Mouse (Mus musculus): ENCODE results near the gene Gjc2. TPM values are rescaled to one million over a fixed set of nuclear protein-coding genes. Genes with fewer than 3 reads are reported as not detected.

Gjc2 gene
- polyA plus RNA-seq, 1 experiment from 2014 or later: 0.23 TPM

DNA sequence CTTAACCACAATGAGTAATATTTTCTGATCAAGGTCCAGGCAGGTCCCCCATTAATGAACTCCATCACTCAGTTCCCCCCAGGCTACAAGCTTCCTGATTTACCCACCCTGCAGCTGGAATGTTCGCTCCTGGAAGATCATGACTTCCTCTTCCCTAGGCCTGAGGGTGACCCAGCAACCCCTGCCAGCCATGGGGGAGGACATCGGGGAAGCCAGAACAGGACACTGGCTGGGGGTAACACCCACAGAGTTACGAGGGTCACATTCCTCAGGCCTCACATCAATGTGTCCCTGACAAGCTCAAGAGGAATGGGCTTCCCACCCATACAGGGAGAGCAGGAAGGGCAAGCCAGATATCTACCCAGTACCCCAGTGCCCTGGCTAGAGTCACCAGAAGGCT, 13.2 kb downstream of the Gjc2 start:
- H3K27me3 ChIP-seq (ENCODE audit: control insufficient read depth, insufficient read depth, low read length): peaks cover 15% of the 10 kb centered on the region
- peaks cover 5 to 16% of the 10 kb centered on the region in 2 experiments; a peak in 3 of 4 replicates for H3K4me1 ChIP-seq (ENCODE audit: control insufficient read depth in 2 of 2, insufficient read depth in 2 of 2, low read length in 2 of 2)
- no peaks in the 10 kb centered on the region for H3K36me3 ChIP-seq (ENCODE audit: control insufficient read depth, insufficient read depth, low read length)
- no peak for ATAC-seq (ENCODE audit: insufficient number of reproducible peaks, insufficient read depth, low FRiP score, low read depth)
- no peak overlapping the region for H3K27ac ChIP-seq (replicated peaks in 1 of 2; ENCODE audit: control insufficient read depth in 1 of 2, insufficient read depth in 1 of 2, low read depth in 2 of 2, low read length in 2 of 2)
- no peak overlapping the region for H3K4me3 ChIP-seq (ENCODE audit: control insufficient read depth in 1 of 2, insufficient read depth in 1 of 2, low read depth in 1 of 2, low read length in 2 of 2)
- 47% methylated on average over 3 of the region's 3 CpGs for WGBS
- no peak overlapping the region for H3K9ac ChIP-seq (ENCODE audit: low read length)
- no peak overlapping the region for H3K4me2 ChIP-seq (ENCODE audit: low read length)
- no peaks in the 10 kb centered on the region for H3K9me3 ChIP-seq (ENCODE audit: control insufficient read depth, low read length)

DNA sequence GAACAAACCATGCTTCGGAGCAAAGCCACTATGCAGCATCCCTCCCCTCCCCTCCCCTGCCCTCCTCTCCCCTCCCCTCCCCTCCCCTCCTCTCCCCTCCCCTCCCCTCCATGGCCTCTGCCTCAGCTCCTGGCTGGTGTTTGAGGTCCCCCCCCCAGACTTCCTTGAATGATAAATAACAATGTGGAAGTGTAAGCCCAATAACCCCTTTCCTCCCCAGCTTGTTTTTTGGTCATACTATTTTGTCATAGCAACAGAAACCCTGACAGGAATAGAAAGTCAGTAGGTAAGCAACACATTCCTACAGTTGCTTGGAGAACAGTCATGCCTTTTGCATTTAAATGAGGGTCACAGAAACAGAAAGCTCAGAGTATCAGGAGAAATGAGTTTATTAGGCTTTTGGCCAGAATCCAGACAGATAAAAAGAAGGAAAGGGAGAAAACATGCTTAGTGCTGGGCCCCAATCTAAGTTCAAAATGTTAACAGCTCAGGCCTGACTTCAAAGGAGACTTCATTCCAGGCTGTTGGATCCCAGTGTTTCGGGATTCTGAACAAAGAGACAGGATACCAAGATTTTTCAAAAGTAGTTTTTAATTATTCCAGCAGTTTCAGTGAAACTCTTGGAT, 17.3 kb downstream of the Gjc2 start:
- no peaks in the 10 kb centered on the region for H3K9me3 ChIP-seq (ENCODE audit: control insufficient read depth, low read length)
- no peak overlapping the region for H3K9ac ChIP-seq (ENCODE audit: low read length)
- no peak overlapping the region for H3K4me2 ChIP-seq (ENCODE audit: low read length)
- no peaks in the 10 kb centered on the region for H3K36me3 ChIP-seq (ENCODE audit: control insufficient read depth, insufficient read depth, low read length)
- WGBS: 36% methylated on average over 2 of the region's 2 CpGs
- H3K27me3 ChIP-seq (ENCODE audit: control insufficient read depth, insufficient read depth, low read length): no peaks in the 10 kb centered on the region
- peaks cover 12 to 38% of the 10 kb centered on the region in 2 experiments for H3K4me1 ChIP-seq (ENCODE audit: control insufficient read depth in 2 of 2, insufficient read depth in 2 of 2, low read length in 2 of 2)
- peak overlapping the region in 1 of 2 experiments; percentile 43; a peak in 2 of 4 replicates for H3K27ac ChIP-seq (replicated peaks in 1 of 2; ENCODE audit: control insufficient read depth in 1 of 2, insufficient read depth in 1 of 2, low read depth in 2 of 2, low read length in 2 of 2)
- no peak for ATAC-seq (ENCODE audit: insufficient number of reproducible peaks, insufficient read depth, low FRiP score, low read depth)
- no peak overlapping the region for H3K4me3 ChIP-seq (ENCODE audit: control insufficient read depth in 1 of 2, insufficient read depth in 1 of 2, low read depth in 1 of 2, low read length in 2 of 2)

DNA sequence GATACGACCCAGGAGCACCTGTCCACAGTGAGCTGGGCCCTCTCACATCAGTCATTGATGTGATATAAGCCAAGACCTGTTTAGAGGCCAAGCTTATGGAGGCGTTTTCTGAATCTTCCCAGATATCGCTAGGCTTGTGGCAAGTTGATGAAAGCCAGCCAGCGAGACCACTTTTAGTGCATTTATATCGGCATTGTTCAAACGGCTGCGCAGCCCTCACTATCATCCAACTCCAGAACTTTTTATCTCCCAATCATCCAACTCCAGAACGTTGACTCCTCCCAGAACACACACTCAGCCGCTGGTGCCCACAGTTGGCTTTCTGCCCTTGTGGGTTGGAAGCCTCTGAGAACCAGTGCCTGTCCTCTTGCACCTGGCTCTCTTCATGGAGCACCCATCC, 18.6 kb downstream of the Gjc2 start:
- Histone ChIP-seq H3K4me3 (ENCODE audit: control insufficient read depth in 1 of 2, insufficient read depth in 1 of 2, low read depth in 1 of 2, low read length in 2 of 2) (peak overlapping the region in 1 of 2 experiments; percentile 70; a peak in 1 of 4 replicates), H3K9ac (ENCODE audit: low read length) (peak overlapping the region; percentile 87; the same call in 1 of the 2 replicates), H3K27ac (replicated peaks in 1 of 2; ENCODE audit: control insufficient read depth in 1 of 2, insufficient read depth in 1 of 2, low read depth in 2 of 2, low read length in 2 of 2) (peak overlapping the region; percentile 98 to 99; a peak in 3 of 4 replicates), H3K4me2 (ENCODE audit: low read length) (peak overlapping the region; percentile 86), H3K36me3 (ENCODE audit: control insufficient read depth, insufficient read depth, low read length) (no peaks in the 10 kb centered on the region; the same call in 1 of the 2 replicates), H3K4me1 (ENCODE audit: control insufficient read depth in 2 of 2, insufficient read depth in 2 of 2, low read length in 2 of 2) (peaks cover 7 to 30% of the 10 kb centered on the region in 2 experiments; a peak in 3 of 4 replicates), H3K9me3 (ENCODE audit: control insufficient read depth, low read length) (no peaks in the 10 kb centered on the region), H3K27me3 (ENCODE audit: control insufficient read depth, insufficient read depth, low read length) (no peaks in the 10 kb centered on the region)
- ATAC-seq (ENCODE audit: insufficient number of reproducible peaks, insufficient read depth, low FRiP score, low read depth): no peak
- 43% methylated on average over 9 of the region's 9 CpGs for WGBS

DNA sequence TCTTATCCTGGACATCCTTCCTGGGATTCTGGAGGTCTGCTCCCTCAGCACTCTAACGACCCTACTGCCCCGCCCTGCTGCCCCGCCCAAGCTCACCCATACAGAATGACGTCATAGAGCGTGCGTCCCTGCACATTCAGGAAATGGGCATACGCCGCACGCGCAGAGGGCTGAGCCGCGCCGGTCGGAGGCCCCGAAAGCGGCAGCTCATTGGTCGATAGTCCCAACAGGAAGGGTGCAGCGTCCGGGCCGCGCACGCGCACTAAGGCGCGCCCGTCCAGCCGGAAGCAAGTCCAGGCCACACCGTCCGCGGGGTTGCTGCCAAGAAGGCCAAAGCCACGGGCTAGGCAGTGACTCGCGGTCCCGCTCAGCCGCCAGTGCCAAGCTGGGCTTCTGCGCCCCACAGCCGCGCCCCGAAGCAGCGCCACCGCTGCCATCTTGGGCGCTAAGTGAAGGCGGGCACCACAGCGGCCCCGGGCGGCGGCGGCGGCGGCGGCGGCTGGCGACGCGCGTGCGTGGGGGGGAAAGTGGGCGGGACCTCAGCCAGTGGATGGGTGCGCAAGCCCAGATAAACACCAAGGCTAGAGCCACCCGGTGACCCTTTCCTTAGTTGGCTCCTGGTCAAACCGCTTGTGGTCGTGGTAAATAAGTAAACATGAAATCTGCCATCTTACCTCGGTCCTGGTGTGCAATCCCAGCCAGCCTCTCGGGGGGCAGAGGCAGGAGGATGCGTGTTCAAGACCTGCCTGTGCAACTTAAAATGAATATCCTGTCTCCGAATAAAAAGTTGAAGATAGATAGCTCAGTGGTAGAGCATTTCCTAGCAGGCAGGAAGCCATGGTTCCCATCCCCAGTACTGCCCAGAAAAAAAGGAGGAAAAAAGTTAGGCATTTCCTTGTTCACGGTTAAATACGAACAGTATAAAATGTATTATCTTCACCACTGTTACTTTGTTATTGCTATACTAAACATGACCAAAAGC, 19.5 kb downstream of the Gjc2 start, which contains the start of gene Iba57:
Gene Iba57, minus strand, starts transcription at position 485 of the 982 bp plus-strand sequence.
- H3K36me3 ChIP-seq (ENCODE audit: control insufficient read depth, insufficient read depth, low read length): peaks cover 6% of the 10 kb centered on the region
- H3K4me2 ChIP-seq (ENCODE audit: low read length): peak within 1 kb of the TSS; percentile 86
- H3K9ac ChIP-seq (ENCODE audit: low read length): peak within 1 kb of the TSS; percentile 87
- peak; percentile 96 for ATAC-seq (ENCODE audit: insufficient number of reproducible peaks, insufficient read depth, low FRiP score, low read depth)
- H3K27ac ChIP-seq (replicated peaks in 1 of 2; ENCODE audit: control insufficient read depth in 1 of 2, insufficient read depth in 1 of 2, low read depth in 2 of 2, low read length in 2 of 2): peak within 1 kb of the TSS; percentile 98 to 99
- no peaks in the 10 kb centered on the region for H3K27me3 ChIP-seq (ENCODE audit: control insufficient read depth, insufficient read depth, low read length)
- WGBS: 2% methylated on average over 68 of the region's 68 CpGs
- H3K4me1 ChIP-seq (ENCODE audit: control insufficient read depth in 2 of 2, insufficient read depth in 2 of 2, low read length in 2 of 2): peaks cover 7 to 30% of the 10 kb centered on the region in 2 experiments; a peak in 3 of 4 replicates
- peak within 1 kb of the TSS; percentile 70 to 78 for H3K4me3 ChIP-seq (ENCODE audit: control insufficient read depth in 1 of 2, insufficient read depth in 1 of 2, low read depth in 1 of 2, low read length in 2 of 2)
- H3K9me3 ChIP-seq (ENCODE audit: control insufficient read depth, low read length): no peaks in the 10 kb centered on the region

DNA sequence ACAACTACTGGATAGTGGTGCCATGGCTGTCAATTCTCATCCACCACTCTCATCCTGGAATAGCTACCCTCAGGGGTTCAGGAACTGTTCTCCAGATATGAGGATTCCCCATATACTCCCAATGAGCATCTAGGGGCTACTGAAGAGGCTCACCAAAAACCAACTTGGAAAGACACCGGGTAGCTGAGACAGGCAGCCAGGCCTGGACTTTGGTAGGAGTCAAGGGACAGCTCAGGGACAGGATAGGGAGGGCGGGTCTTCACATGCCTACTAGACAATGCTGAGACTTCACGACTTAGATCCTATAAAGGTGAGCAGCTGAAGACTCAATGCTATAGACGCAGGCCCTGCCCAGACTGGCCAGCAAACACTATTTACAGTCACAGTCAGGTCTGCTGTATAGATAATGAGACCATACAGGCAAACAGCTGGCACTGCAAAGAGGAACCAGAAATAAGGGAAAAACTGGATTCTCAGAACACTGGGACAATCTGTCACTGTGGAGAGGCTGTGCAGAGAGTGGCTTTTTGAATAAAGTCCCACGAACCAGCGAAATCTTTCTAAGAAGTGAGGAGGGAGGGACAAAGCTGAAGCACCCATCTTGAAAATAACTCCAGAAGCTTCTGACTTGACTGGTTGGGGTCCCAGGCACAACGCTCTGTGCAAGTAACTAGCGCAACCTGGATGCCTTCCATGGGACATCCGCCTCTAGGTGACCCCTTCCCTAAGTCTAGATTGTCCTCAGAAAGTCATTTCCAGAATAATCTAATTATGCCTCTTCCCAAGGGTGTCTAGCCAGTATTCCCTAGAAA, 20.4 kb downstream of the Gjc2 start:
- Histone ChIP-seq H3K4me2 (ENCODE audit: low read length) (peak overlapping the region; percentile 86), H3K9ac (ENCODE audit: low read length) (peak overlapping the region; percentile 75), H3K4me3 (ENCODE audit: control insufficient read depth in 1 of 2, insufficient read depth in 1 of 2, low read depth in 1 of 2, low read length in 2 of 2) (peak overlapping the region; percentile 29 to 70), H3K9me3 (ENCODE audit: control insufficient read depth, low read length) (no peaks in the 10 kb centered on the region), H3K4me1 (ENCODE audit: control insufficient read depth in 2 of 2, insufficient read depth in 2 of 2, low read length in 2 of 2) (peaks cover 7 to 30% of the 10 kb centered on the region in 2 experiments; a peak in 3 of 4 replicates), H3K36me3 (ENCODE audit: control insufficient read depth, insufficient read depth, low read length) (peaks cover 15% of the 10 kb centered on the region), H3K27ac (replicated peaks in 1 of 2; ENCODE audit: control insufficient read depth in 1 of 2, insufficient read depth in 1 of 2, low read depth in 2 of 2, low read length in 2 of 2) (peak overlapping the region; percentile 74 to 99), H3K27me3 (ENCODE audit: control insufficient read depth, insufficient read depth, low read length) (no peaks in the 10 kb centered on the region)
- WGBS: 60% methylated on average over 9 of the region's 9 CpGs
- no peak for ATAC-seq (ENCODE audit: insufficient number of reproducible peaks, insufficient read depth, low FRiP score, low read depth)

DNA sequence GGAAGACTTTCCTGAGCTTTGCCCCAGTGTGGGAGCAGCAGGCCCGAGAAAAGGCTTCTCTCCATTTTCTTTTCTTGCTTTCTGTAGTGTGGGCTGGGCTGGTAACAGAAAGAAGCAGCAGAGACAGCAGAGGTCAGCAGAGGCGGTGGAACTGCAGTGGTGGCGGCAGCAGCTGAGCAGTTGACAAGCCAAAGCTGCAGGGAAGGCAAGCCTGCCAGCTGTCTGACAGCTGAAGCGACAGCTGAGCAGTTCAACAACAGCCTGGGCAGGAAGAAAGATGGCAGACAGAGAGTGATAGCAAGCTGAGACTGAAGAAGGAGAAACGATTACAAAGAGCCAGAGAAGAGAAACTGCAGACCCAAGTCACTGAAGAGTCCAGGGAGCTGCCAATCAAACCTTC, 21.6 kb downstream of the Gjc2 start:
- H3K9me3 ChIP-seq (ENCODE audit: control insufficient read depth, low read length): no peaks in the 10 kb centered on the region
- no peak overlapping the region for H3K9ac ChIP-seq (ENCODE audit: low read length)
- H3K27ac ChIP-seq (replicated peaks in 1 of 2; ENCODE audit: control insufficient read depth in 1 of 2, insufficient read depth in 1 of 2, low read depth in 2 of 2, low read length in 2 of 2): peak overlapping the region; percentile 24 to 48; a peak in 2 of 4 replicates
- no peaks in the 10 kb centered on the region for H3K27me3 ChIP-seq (ENCODE audit: control insufficient read depth, insufficient read depth, low read length)
- 37% methylated on average over 5 of the region's 5 CpGs for WGBS
- H3K36me3 ChIP-seq (ENCODE audit: control insufficient read depth, insufficient read depth, low read length): peaks cover 23% of the 10 kb centered on the region
- H3K4me3 ChIP-seq (ENCODE audit: control insufficient read depth in 1 of 2, insufficient read depth in 1 of 2, low read depth in 1 of 2, low read length in 2 of 2): no peak overlapping the region
- ATAC-seq (ENCODE audit: insufficient number of reproducible peaks, insufficient read depth, low FRiP score, low read depth): no peak
- peaks cover 7 to 27% of the 10 kb centered on the region in 2 experiments; a peak in 3 of 4 replicates for H3K4me1 ChIP-seq (ENCODE audit: control insufficient read depth in 2 of 2, insufficient read depth in 2 of 2, low read length in 2 of 2)
- no peak overlapping the region for H3K4me2 ChIP-seq (ENCODE audit: low read length)

DNA sequence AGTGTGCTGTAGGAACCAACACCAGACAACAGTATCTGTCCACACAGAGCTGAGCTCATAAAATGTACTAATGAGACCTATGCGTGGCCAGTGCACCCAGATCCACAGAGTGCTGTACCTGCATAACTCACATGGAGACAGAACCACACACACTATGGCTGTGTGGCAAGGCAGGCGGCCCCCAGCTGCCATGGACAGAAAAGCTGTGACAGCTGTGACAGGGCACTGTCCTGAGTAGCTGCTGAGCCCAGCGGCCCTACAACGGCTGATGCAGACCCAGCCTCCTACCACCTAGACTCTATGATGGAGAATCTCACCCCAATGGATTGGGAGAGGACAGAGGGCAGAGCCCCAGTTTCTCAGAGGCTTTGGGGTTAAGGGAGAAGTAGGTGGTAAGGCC, 23.5 kb downstream of the Gjc2 start:
- WGBS: 83% methylated on average over 4 of the region's 4 CpGs
- Histone ChIP-seq H3K4me3 (ENCODE audit: control insufficient read depth in 1 of 2, insufficient read depth in 1 of 2, low read depth in 1 of 2, low read length in 2 of 2) (no peak overlapping the region), H3K36me3 (ENCODE audit: control insufficient read depth, insufficient read depth, low read length) (peaks cover 23% of the 10 kb centered on the region), H3K4me2 (ENCODE audit: low read length) (no peak overlapping the region), H3K9me3 (ENCODE audit: control insufficient read depth, low read length) (no peaks in the 10 kb centered on the region), H3K27me3 (ENCODE audit: control insufficient read depth, insufficient read depth, low read length) (no peaks in the 10 kb centered on the region), H3K9ac (ENCODE audit: low read length) (no peak overlapping the region), H3K4me1 (ENCODE audit: control insufficient read depth in 2 of 2, insufficient read depth in 2 of 2, low read length in 2 of 2) (peaks cover 10 to 24% of the 10 kb centered on the region in 2 experiments; a peak in 3 of 4 replicates), H3K27ac (replicated peaks in 1 of 2; ENCODE audit: control insufficient read depth in 1 of 2, insufficient read depth in 1 of 2, low read depth in 2 of 2, low read length in 2 of 2) (no peak overlapping the region)
- no peak for ATAC-seq (ENCODE audit: insufficient number of reproducible peaks, insufficient read depth, low FRiP score, low read depth)
